Mouse (Mus musculus) heart, adult 2 months (tissue): ENCODE results near the gene Rgl3.

Experiments
- CTCF ChIP-seq: fragments of 200-600 bp; IDR thresholded peaks from 2 replicates; pipeline ENCODE4 v1.8.1; 2022; ENCODE audit warnings: antibody characterized with exemption, mild to moderate bottlenecking, moderate library complexity
- EP300 ChIP-seq: fragments of 200-500 bp; IDR thresholded peaks from 2 replicates; pipeline ENCODE4 v1.6.1; 2011; ENCODE audit warnings: low read depth, low read length, control low read depth; ENCODE audit not compliant: insufficient read depth
- POLR2A ChIP-seq: fragments of 200-500 bp; IDR thresholded peaks from 2 replicates; pipeline ENCODE4 v1.6.1; 2011; ENCODE audit warnings: mild to moderate bottlenecking, low read depth, low read length, control low read depth; ENCODE audit not compliant: insufficient read depth

- TF ChIP-seq POLR2A (no peak), CTCF (no peak), EP300 (peak; percentile 84; the same call in 1 of the 2 replicates)
Observed at GRCm38 (mm10) chr9:21950322-21950721, 38.9 kb downstream of the Rgl3 start.
